Mouse (Mus musculus) urinary bladder, postnatal 14 days (tissue): ENCODE data around the gene Agbl5.

ENCODE experiments used
- DNase-seq: peaks from one replicate; pipeline ENCODE4 v3.0.0; 2021; ENCODE audit warnings: low spot score

The Agbl5 gene

DNA sequence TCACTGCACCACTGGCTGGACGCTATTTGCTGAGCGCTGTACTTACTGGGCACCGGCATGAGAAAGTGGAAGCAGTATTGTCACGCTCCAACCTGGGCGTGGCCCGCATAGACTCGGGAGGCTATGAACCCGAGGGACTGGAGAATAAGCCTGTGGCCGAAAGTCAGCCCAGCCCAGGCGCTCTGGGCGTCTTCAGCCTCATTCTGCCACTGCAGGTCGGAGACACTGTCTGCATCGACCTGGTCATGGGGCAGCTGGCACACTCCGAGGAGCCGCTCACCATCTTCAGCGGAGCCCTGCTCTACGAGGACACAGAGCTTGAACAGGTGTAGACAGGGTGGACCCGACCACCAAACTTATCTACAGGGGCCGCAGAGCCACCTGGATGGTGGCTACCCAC is 32.1 kb downstream of the Agbl5 start:
- peak; percentile 27 for DNase-seq

DNA sequence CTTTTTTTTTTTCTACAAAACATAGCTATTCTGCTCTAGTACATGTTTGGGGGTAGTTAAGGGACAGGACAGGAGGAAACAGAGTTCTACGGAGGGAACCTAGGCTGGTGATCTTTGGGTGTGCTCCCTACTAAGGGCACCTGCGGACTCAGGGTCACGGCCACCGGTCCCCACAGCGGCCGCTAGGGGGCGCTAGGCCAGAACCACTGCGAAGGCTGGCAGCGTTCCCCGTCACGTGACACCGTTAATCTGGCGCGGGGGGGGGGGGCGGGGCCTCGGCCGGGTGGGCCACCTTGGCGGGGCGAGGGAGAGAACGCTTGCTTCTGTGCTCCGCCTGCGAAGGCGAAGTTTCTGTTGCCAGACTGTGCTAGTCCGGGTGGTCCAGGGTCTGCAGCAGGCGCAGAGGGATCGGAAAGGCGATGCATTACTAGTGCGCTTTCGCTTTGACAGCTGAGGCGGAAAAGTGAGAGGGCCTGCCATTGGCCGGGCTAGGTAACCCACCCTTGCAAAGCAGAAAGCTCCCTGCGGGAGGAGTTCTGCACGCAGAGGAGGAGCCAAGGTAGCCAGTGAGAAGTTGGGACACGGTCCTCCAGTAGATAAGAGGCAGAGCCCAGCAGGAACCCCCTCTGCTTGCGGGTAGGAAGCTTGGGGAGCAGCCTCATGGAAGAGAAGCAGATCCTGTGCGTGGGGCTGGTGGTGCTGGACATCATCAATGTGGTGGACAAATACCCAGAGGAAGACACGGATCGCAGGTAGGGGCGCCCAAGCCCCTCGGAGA is 33.0 kb downstream of the Agbl5 start, which contains the start of gene Khk:
Gene Khk (plus strand): TSS at position 176 of the 778 bp plus-strand sequence.
- peak; percentile 91 for DNase-seq

DNA sequence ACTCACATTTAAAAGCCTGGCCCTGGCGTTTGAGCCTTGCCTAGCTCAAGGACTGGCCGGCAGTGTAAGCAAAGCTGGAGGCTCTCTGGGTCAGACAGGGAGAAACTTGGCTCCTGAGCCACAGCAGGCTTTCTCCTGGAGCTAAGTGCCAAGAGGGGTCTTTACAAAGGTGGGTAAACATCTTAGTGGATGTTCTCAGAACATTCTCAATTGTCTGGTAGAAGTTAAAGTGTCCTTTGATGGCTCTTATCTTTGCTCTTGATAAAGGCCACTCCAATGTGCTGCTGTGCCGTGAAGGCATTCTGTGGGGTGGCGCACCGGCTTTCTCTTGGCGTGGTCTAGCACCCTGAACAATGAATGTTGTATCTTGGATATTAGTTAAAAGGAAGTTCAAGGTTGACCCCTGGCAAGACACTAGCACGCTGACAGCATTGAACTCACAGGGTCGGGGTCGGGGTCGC is 34.1 kb downstream of the Agbl5 start:
- DNase-seq, result no peak

DNA sequence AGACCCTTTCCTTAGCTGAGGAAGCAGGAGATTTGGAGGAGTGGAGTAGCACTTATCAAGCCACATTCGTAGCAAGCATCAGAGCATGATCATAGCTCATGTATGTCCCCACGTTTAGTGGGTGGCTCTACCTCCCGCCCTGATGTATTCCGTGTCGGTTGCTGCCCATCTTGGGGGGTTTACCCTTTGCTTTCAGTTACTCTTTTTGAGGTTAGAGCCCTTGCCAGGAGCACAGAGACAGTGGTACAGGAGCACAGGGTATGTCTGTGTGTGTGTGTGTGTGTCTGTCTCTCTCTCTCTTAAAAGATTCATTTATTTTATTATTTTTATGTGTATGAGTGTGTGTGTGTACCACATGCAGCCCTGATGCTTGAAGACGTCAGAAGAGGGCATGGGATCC is 34.6 kb downstream of the Agbl5 start:
- DNase-seq, result no peak

DNA sequence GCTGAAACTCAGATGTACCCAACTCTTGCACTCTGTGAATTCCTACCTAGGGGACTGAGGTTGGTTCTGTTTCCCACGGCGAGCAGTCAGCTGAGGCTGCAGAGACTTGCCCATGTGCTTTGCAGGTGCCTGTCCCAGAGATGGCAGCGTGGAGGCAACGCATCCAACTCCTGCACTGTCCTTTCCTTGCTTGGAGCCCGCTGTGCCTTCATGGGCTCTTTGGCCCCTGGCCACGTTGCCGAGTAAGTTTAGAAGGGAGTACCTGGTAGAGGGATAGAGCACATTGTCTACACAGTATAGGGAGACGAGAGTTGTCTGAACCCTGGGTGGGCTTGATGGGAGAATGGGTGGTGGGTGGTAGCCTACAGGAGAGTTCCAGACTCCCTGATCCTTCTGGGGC is 36.1 kb downstream of the Agbl5 start:
- no peak for DNase-seq

DNA sequence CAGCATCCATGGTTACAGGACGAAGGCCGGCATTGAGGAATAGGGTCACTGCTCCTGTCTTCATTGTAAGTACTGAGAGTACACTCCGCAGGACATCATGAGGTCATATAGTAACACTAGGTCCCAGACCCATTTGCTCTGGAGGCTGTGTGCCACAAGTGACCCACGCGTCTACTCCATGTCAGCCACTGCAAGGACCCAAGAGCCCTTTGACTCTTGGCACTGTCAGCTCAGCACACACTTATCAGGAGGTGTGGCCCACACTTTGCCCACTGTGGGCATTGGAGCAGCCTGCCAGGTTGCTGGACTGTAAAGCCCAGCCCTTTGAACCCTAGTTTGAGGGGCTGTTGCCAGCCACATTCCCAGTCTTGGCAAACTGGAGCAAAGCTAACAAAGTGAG is 36.7 kb downstream of the Agbl5 start:
- no peak for DNase-seq

DNA sequence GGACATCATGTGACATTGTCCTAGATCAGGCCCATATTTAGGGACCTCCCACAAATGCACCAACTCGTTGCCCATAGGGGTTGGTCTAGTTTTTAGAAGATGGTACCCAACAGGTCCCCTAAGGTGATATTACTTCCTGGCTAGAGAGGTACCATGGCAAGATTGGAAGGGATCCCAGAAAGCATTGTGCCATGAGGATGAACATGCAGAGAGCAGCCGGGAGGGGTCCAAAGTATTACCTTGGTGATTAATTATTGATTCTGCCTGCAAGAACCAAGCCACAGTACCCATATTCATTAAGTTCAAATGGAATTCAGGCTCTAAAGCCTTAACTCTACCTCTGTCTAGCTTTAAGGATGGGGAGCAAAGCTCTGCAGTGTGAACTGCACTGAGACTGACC is 37.6 kb downstream of the Agbl5 start:
- DNase-seq, result no peak

DNA sequence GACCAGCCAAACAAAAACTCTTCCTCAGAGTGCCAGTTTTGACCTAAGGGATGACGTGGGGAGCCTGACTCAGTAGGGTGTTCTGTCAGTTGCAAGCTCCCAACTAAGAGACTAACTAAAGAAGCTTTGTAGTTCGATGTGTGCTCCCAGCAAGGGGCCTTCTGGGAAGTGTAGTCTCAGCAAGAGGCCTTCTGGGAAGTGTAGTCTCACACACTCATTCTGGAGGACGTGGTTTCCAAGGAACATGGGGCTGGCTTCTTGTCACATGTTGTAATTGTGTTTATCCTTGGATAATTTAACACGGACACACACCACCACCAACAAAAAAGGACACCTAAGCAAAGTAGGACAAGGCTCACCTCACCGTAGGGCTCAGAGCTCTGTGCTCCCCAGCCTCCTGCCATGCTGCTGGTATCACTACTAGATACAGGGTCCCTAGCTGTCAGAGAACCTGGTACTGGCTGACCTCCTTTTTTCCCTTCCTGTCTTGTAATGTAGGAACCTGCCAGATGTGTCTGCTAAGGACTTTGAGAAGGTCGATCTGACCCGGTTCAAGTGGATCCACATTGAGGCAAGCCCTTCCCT is 39.5 kb downstream of the Agbl5 start:
- no peak for DNase-seq

DNA sequence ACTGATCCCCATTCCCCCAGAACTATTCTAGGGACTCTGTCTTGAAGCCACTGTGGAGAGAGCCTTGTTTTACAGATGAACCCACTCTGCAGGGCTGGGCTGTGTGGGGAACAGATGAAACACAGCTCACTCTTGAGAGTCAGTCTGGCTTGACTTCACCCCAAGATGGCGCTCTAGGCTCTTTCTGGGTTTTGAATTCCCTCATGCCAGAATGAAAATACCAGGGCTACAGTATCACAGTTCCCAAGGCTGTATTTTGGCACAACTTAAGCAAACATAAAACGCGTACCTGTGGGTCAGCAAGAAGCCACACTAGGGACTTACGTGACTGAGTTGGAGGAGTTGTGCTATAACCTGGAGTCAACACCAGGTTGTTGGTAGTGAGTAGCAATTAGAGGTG is 41.6 kb downstream of the Agbl5 start:
- peak; percentile 80 for DNase-seq

DNA sequence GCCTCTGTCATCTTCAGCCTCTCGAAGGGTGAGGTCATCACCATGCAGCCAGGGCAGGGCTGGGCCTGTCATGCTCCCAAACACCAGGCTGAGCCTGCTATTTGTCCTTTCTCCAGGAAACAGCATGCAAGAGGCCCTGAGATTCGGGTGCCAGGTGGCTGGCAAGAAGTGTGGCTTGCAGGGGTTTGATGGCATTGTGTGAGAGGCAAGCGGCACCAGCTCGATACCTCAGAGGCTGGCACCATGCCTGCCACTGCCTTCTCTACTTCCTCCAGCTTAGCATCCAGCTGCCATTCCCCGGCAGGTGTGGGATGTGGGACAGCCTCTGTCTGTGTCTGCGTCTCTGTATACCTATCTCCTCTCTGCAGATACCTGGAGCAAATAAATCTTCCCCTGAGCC is 42.4 kb downstream of the Agbl5 start:
- DNase-seq, result no peak

DNA sequence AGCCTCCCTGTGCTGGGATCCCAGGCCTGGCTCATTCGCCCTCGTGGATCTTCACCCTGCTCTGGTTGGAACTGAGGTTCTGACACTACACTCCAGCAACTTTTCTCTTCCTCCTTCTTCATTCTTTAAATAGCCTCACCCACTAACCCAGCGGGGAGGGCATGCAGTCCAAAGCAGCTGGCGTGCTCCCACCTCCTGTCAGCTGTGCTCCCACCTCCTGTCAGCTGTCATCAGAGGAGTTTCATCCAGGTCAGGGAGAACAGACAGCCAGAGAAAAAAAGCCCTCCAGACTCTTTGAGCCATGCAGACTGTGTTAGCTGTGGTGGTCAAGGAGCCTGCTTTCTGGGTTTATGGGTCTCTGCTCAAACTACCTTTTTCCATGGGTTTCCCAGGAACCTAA is 42.9 kb downstream of the Agbl5 start:
- no peak for DNase-seq

DNA sequence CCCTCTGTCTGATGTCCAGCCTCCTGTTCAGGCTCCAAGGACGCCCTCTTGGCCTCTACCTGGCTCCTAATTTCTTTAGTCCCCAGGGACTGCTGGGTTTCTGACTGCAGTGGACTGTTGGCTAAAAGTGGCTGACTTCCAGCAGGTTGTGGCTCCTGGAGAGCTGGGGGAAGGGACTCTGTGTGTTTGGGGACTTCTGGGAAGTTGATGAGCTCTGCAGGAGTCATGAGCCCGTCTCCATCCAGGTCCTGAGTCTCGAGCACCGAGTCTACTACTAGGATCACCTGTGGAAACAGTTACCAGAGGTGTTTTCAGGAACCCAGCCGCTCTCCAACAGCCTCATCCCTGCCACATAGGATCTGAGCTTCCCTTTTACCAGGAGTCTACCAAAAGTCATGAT is 45.2 kb downstream of the Agbl5 start:
- DNase-seq, result no peak

DNA sequence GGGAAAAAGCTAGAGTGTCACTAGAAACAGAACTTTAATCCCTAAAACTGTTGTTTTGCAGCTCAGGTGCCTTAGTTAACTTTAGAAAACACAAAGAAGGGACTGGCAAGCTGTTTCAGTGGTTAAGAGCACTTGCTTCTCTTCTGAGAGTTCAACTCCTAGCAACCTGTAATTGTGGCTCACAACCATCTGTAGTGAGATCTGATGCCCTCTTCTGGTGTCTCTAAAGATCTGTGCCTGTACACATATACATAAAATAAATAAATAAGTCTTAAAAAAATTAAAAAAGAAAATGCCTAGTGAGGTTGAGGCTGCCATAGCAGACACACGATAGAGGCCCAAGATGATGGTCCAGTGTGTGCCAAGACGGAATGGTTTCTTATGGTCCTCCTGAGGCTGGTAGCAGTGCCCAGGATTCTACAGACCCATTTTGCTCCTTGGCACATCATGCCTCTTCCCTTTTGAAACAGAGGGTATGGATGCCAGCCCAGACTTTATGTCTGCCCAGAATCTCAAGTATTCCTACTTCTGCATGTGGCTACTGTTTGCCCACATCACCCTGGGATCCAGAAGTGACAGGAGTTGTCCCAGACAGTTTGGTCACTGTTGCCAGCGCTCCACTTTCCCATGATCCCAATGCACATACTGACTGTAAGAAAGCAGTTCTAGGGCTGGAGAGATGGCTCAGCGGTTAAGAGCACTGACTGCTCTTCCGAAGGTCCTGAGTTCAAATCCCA is 46.4 kb downstream of the Agbl5 start:
- no peak for DNase-seq

DNA sequence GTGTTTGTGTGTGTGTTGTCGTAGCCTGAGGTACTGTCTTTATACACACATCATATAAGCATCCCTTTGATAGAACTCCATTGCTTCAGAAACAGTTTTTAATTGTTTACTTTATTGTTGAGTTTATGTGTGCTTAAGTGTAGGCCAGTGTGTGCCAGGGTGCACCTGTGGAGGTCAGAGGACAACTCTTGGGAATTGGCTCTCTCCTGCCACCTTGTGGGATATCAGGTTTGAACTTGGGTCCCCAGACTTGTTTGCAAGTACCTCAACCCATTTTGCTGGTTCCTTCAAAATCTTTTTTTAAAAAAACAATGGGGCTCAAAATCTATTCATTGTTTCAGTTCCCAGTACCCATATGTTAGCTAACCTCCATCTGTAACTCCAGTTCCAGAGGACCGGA is 54.5 kb downstream of the Agbl5 start:
- DNase-seq, result no peak

DNA sequence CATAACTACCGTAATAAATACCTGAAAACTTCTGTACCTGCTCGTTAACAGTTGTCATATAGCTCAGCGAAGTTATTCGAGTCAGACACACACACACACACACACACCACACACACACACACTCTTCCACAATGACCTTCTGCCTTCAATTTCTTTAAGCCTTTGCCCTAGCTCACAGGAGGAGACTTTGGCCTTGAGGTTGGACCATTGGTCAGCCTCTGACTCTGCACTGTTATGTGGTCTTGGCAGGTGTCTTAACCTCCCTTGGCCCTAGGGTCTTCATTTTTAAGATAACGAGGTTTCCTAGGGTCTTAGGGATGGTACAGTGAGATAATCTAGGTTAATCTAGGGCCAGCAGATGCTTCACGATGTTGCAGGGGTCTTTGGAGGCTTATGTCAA is 55.9 kb downstream of the Agbl5 start:
- no peak for DNase-seq

DNA sequence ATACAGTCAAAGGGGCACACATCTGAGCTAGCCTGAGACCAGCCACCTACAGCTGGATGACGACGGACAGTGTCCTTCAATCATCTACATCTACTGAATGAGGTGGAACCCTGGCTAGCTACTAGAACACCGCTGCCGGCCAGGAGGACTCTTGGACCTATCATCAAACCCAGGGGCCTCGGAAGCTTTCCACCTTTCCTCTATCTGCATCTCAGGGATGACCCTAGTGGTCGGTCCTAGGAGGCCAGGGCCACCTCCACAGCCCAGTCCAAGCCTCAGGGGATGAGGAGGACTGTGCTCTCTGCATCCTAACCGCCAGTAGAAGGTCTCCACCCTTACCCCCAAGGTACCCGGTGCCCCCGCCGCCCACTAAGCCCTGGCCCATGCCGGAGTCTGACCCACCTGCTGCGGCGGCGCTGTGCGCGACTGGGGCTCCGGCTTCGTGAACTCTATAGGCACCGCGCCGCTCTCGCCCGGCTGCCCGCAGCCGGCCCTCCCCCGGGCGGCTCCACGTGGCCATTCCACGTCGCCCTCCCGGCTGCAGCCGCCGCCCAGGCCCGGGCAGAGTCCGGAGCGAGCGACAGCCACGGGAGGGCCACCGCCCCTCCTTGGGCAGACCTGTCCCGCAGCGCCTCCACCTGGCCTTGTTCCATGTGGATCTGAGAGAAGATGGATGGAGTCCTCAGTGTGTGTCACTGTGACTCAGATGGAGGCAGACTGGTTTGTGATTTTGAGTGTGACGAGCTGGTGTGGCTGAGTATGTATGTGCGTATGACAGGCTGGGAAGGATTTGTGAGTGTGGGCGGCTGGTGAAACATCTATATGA is 56.7 kb downstream of the Agbl5 start, which contains the start of gene Cgref1:
Gene Cgref1 (minus strand): TSS at position 636 of the 826 bp plus-strand sequence.
- DNase-seq, result peak; percentile 73

DNA sequence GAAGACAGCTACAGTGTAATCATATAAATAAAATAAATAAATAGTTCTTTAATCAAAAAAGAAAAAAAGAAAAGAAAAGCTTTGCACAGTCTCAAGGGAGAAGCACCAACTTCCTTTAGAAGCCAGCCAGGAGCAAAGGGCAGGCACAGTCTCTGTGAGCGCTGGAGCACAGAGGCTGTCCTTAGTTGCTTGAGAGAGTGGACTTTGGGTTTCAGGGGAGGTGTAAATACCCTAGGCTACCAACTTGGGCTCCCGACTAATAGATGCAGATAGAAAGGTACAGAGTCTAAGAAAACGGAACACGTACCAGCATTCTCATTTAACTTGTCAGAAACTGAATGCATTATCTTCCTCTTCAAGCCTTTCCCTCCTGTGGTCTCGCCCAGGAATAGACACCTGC is 60.1 kb downstream of the Agbl5 start:
- DNase-seq, result no peak

DNA sequence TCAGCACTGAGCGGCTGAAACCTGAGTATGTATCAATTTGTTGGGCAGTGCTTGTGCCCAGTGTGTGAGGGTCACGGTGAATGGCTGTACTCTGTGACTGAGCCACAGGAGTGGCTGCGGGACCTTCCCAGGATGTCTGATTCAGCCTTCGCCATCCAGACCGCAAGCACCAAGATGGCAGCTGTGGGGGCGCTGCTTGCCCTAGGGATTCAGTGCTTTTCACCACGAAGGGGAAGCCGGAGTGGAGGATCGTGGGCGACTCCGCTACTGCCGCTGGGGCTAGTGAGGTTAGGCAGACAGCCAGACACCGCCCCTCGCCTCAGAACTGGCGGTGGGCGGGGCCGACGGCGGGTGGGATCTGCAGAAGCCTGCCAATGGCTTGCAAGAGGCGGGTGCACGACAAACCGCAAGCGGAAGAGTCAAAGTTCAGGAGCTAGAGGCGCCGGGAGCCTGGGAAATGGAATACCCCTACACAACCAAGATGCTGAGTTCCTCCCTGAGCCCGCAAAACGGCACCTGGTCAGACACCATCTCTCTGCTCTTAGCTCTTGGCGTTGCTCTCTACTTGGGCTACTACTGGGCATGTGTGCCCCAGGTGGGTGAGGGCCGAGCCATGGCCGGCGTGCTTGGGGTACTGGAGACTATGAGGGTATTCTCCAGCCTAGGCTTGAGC is 61.3 kb downstream of the Agbl5 start:
- DNase-seq, result peak; percentile 91

DNA sequence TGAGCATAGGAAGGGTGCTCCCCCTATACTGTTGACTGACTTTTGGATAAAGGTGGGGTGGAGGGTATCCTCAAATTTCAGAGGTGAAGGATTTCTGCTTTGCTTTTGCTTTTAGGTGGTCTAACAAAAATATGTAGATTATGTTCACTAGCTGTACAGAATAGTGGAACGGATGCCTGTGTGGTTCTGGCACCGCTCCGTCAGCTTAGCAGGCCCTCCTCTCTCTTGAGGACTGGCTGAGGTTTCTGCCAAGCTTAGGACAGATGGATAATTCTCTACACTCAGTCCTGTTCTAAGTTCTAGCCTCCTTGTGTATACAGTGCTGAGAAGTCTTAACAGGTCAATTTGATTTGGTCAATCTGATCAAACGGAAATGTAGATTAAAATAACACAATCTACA is 62.0 kb downstream of the Agbl5 start:
- no peak for DNase-seq

DNA sequence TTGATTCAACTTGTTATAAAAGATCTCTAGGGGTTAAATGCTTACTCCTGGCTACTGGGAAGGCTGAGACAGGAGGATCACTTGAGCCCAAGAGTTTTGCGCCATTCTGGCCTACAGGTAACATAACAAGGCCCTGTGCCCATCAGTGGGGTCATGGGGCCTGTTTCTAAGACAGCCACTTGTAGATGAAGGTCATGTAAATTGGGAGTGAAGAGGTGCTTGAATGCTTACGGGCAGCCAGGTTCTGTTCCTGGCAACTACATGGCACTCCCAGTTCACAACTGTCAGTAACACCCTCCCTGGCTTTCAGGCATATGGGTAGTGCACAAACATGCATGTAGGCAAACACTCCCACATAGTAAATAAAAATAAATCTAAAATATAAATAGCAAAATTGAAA is 62.4 kb downstream of the Agbl5 start:
- DNase-seq, result no peak

DNA sequence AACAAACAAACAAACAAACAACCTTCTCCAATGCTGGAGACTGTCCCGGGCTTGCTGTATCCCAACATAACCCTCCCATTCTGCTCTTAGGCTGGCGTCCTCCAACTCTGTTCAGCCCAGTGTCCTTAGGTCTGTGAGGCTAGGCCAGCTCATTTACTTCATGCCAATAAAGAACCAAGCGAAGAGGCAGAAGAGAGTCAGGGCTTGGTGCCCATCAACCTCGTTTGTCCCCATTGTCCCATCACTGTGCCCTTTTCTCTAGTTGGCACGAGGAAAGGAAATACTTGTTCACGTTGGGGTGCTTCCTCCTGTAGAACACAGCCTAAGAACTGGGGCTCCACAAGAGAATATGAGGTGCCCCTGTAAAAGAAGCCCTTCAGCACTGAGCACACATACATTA is 63.2 kb downstream of the Agbl5 start:
- DNase-seq, result no peak

DNA sequence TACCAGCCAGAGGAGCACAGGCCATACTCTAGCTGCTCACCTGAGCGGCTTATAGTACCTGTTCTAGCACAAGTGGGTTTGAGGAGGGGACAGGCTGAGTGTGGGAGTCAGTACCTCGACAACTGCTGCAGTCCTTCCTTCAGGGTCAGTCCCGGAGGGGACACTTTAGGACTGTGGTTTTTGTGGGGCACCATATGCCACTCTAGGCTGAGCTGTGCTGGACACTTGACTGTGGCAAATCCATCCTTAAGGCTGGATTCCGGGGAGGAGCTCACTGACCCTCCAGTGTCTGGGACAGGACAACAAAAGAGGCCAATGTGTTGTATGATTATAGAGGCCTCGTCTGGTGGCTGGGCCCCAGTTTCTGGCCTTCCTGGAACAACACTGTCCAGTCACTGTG is 64.1 kb downstream of the Agbl5 start:
- no peak for DNase-seq
